Mouse (Mus musculus) lung, embryonic 16.5 days (tissue): ENCODE measurements at regions not wholly inside any gene's neighbourhood (a gene's known extent, or its start where the extent isn't known, plus 50 kb on each side); places are given as distances from the start of the nearest gene placed in this dataset.
A peak's percentile ranks its signal among the peaks of the same experiment; 100 is the strongest.

Source experiments
- ATAC-seq: fragments of 200-750 bp; cut with Nextera tagmentation; 2 replicates; pipeline ENCODE4 v1.8.0; 2017; ENCODE audit warnings: low read depth, mild to moderate bottlenecking, moderate library complexity
- H3K27ac ChIP-seq: fragments of 300-500 bp; sonication (generic); 2 replicates; pipeline ENCODE4 v1.5.1; 2014; ENCODE audit warnings: mild to moderate bottlenecking, control low read depth, low read length
- H3K27me3 ChIP-seq: fragments of 300-500 bp; sonication (generic); 2 replicates; pipeline ENCODE4 v1.6.1; 2014; ENCODE audit warnings: low read depth, low read length, mixed read lengths; ENCODE audit not compliant: control insufficient read depth, insufficient read depth
- H3K36me3 ChIP-seq: fragments of 300-500 bp; sonication (generic); 2 replicates; pipeline ENCODE4 v1.6.1; 2014; ENCODE audit warnings: low read length; ENCODE audit not compliant: control insufficient read depth, insufficient read depth
- H3K4me1 ChIP-seq: fragments of 300-500 bp; sonication (generic); replicated peaks from 2 replicates; pipeline ENCODE4 v1.6.1; 2014; ENCODE audit warnings: low read length, mixed read lengths; ENCODE audit not compliant: control insufficient read depth, insufficient read depth
- H3K4me2 ChIP-seq: fragments of 300-500 bp; sonication (generic); 2 replicates; pipeline ENCODE4 v1.6.1; 2014; ENCODE audit warnings: low read depth, low read length, control low read depth
- H3K4me3 ChIP-seq: fragments of 300-500 bp; sonication (generic); 2 replicates; pipeline ENCODE4 v1.5.1; 2014; ENCODE audit warnings: mild to moderate bottlenecking, low read length, control low read depth
- H3K9ac ChIP-seq: fragments of 300-500 bp; sonication (generic); 2 replicates; pipeline ENCODE4 v1.6.1; 2014; ENCODE audit warnings: low read length, control low read depth
- H3K9me3 ChIP-seq: fragments of 300-500 bp; sonication (generic); 2 replicates; pipeline ENCODE4 v1.6.1; 2016; ENCODE audit warnings: low read length; ENCODE audit not compliant: control insufficient read depth
- WGBS: fragments of 180-500 bp; shearing (Covaris S2); extraction: QIAGEN DNeasy Blood & Tissue Kit; methylation state at CpG from one replicate; pipeline ENCODE4 v1.1.7; 2014; 5-methylcytosine and 5-hydroxymethylcytosine counted together

- Histone ChIP-seq H3K9ac (no peak overlapping the region), H3K4me1 (no peaks in the 10 kb centered on the region), H3K9me3 (no peaks in the 10 kb centered on the region), H3K4me3 (no peak overlapping the region), H3K4me2 (no peak overlapping the region), H3K36me3 (no peaks in the 10 kb centered on the region), H3K27me3 (no peaks in the 10 kb centered on the region), H3K27ac (no peak overlapping the region)
- 92% methylated on average over 4 of the region's 4 CpGs for WGBS
- no peak for ATAC-seq
These were observed 86.5 kb upstream of the Kdm8 start for GRCm38 (mm10) chr7:125358016-125358415.

- no peak overlapping the region for H3K27ac ChIP-seq
- H3K4me1 ChIP-seq = no peaks in the 10 kb centered on the region
- ATAC-seq = no peak
- H3K4me2 ChIP-seq = no peak overlapping the region
- no peaks in the 10 kb centered on the region for H3K27me3 ChIP-seq
- no peak overlapping the region for H3K4me3 ChIP-seq
- 54% methylated on average over 2 of the region's 2 CpGs for WGBS
- H3K9me3 ChIP-seq = no peaks in the 10 kb centered on the region
- H3K9ac ChIP-seq = no peak overlapping the region
- H3K36me3 ChIP-seq = no peaks in the 10 kb centered on the region
These were observed 61.5 kb upstream of the Kdm8 start for GRCm38 (mm10) chr7:125383021-125383420.

- no peak overlapping the region for H3K9ac ChIP-seq
- ATAC-seq = no peak
- no peak overlapping the region for H3K4me2 ChIP-seq
- WGBS = 80% methylated on average over 4 of the region's 4 CpGs
- H3K36me3 ChIP-seq = no peaks in the 10 kb centered on the region
- H3K9me3 ChIP-seq = no peaks in the 10 kb centered on the region
- H3K4me3 ChIP-seq = no peak overlapping the region
- H3K4me1 ChIP-seq = no peaks in the 10 kb centered on the region
- H3K27me3 ChIP-seq = no peaks in the 10 kb centered on the region
- H3K27ac ChIP-seq = no peak overlapping the region
These were observed 60.3 kb upstream of the Kdm8 start for GRCm38 (mm10) chr7:125384171-125384570.

- Histone ChIP-seq H3K36me3 (no peaks in the 10 kb centered on the region), H3K4me2 (no peak overlapping the region)
These were observed 51.9 kb upstream of the Kdm8 start for GRCm38 (mm10) chr7:125392536-125392935.

GRCm38 (mm10) chr7:125393228-125393627, 51.2 kb upstream of the Kdm8 start:
- peak overlapping the region; percentile 52 for H3K9ac ChIP-seq
- under 1% methylated on average over 15 of the region's 16 CpGs for WGBS
- no peak overlapping the region for H3K27ac ChIP-seq
- H3K4me1 ChIP-seq = peaks cover 8% of the 10 kb centered on the region
- no peaks in the 10 kb centered on the region for H3K36me3 ChIP-seq
- peak overlapping the region; percentile 47 for H3K4me3 ChIP-seq
- ATAC-seq = peak; percentile 32
- peak overlapping the region; percentile 73 for H3K4me2 ChIP-seq
- no peaks in the 10 kb centered on the region for H3K9me3 ChIP-seq
- no peaks in the 10 kb centered on the region for H3K27me3 ChIP-seq

More at GRCm38 (mm10) chr7:125392536-125392935, 51.9 kb upstream of the Kdm8 start:
- peaks cover 7% of the 10 kb centered on the region for H3K4me1 ChIP-seq
- 6% methylated on average over 3 of the region's 3 CpGs for WGBS
- H3K9ac ChIP-seq = no peak overlapping the region
- no peak overlapping the region for H3K4me3 ChIP-seq
- H3K9me3 ChIP-seq = no peaks in the 10 kb centered on the region
- ATAC-seq = no peak
- H3K27me3 ChIP-seq = no peaks in the 10 kb centered on the region
- no peak overlapping the region for H3K27ac ChIP-seq

- Histone ChIP-seq H3K4me2 (peak overlapping the region; percentile 73), H3K4me1 (peaks cover 12% of the 10 kb centered on the region), H3K4me3 (peak overlapping the region; percentile 47), H3K9ac (peak overlapping the region; percentile 52), H3K9me3 (no peaks in the 10 kb centered on the region), H3K27ac (0 out of 2 replicates have a peak overlapping the region, but pooled peaks have one; percentile 53), H3K27me3 (no peaks in the 10 kb centered on the region), H3K36me3 (no peaks in the 10 kb centered on the region)
- ATAC-seq = peak; percentile 89
- WGBS = under 1% methylated on average over 32 of the region's 33 CpGs
These were observed 50.7 kb upstream of the Kdm8 start for GRCm38 (mm10) chr7:125393654-125394346.
